Mouse (Mus musculus): ENCODE data around the gene Akr1cl. TPM values are rescaled to one million over a fixed set of nuclear protein-coding genes. Genes with fewer than 3 reads are reported as not detected.
"Not testable (repeated sequence)": the region's sequence is repeated elsewhere in the genome, so short reads cannot be mapped to it uniquely, and the experiment has no call there.

Akr1cl gene
- total and polyA plus RNA-seq, 2 experiments from 2014 or later: not detected

DNA sequence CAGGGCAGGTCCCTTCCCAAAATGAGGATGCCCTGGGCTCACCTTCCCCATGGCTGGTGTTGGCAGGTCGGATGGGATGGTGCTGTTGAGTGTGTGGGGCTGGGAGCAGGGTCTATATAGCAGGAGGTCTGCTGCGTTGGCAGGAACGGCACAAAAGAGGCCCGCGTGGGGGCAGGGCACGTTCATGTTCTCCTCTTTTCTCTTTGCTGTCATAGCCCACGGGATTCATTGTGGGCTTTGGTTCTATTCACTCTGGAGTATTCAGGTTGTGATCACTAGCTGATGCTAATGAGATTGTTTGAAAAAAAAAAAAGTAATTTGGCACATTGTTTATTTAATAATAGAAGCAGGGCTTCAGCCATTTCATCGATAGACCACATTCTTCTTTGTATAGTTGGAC is 30.8 kb upstream of the Akr1cl start, which contains the start of gene Crygd:
Crygd (minus strand) TSS at position 101 of the 400 bp plus-strand sequence.
- no peak for TF ChIP-seq CTCF (IDR thresholded peaks at IDR 0.05)

DNA sequence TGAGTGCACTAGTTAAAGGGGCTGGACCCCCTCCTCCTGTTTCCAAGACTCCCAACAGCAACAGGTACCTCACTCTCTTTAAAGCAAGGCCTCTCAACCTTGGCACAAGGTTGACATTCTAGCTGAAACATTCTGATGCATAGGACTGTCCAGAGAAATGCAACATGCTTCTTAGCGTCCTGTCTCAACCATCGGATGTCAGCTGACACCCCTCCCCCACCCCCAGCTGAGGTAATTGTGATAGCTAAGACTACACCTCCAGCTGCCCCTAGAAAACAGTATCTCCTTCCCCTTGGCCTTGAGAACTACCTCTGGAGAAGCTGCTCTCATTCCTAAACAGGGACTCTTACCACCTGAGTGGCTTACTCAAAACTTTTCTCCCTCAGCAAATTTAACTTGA is 19.6 kb upstream of the Akr1cl start:
- Histone ChIP-seq H3K4me1 (ENCODE audit: insufficient read depth, low read length) (no peaks in the 10 kb centered on the region), H3K27me3 (ENCODE audit: insufficient read depth, low read length) (no peaks in the 10 kb centered on the region), H3K9me3 (ENCODE audit: low read length) (no peaks in the 10 kb centered on the region), H3K9ac (replicated peaks; ENCODE audit: low read length, poor library complexity, severe bottlenecking) (no peak overlapping the region), H3K27ac (ENCODE audit: low read depth, low read length) (no peak overlapping the region), H3K4me2 (ENCODE audit: low read depth, low read length, poor library complexity, severe bottlenecking) (no peak overlapping the region), H3K36me3 (ENCODE audit: insufficient read depth, low read length) (no peaks in the 10 kb centered on the region), H3K4me3 (ENCODE audit: low read depth, low read length) (no peak overlapping the region)
- WGBS: 48% methylated on average over 2 of the region's 2 CpGs
- no peak for TF ChIP-seq CTCF (IDR thresholded peaks at IDR 0.05)
- DNase-seq (ENCODE audit: low spot score) (no peak), ATAC-seq (ENCODE audit: low FRiP score) (no peak)

More for the DNA sequence above, 30.8 kb upstream of the Akr1cl start, which contains the start of gene Crygd:
- Histone ChIP-seq H3K9ac (replicated peaks; ENCODE audit: low read length, poor library complexity, severe bottlenecking) (no peak within 1 kb of the TSS), H3K9me3 (ENCODE audit: low read length) (no peaks in the 10 kb centered on the region), H3K4me3 (ENCODE audit: low read depth, low read length) (no peak within 1 kb of the TSS), H3K4me2 (ENCODE audit: low read depth, low read length, poor library complexity, severe bottlenecking) (no peak within 1 kb of the TSS), H3K27ac (ENCODE audit: low read depth, low read length) (no peak within 1 kb of the TSS), H3K36me3 (ENCODE audit: insufficient read depth, low read length) (no peaks in the 10 kb centered on the region), H3K4me1 (ENCODE audit: insufficient read depth, low read length) (no peaks in the 10 kb centered on the region), H3K27me3 (ENCODE audit: insufficient read depth, low read length) (no peaks in the 10 kb centered on the region)
- 72% methylated on average over 8 of the region's 8 CpGs for WGBS
- DNase-seq (ENCODE audit: low spot score) (no peak), ATAC-seq (ENCODE audit: low FRiP score) (no peak)

DNA sequence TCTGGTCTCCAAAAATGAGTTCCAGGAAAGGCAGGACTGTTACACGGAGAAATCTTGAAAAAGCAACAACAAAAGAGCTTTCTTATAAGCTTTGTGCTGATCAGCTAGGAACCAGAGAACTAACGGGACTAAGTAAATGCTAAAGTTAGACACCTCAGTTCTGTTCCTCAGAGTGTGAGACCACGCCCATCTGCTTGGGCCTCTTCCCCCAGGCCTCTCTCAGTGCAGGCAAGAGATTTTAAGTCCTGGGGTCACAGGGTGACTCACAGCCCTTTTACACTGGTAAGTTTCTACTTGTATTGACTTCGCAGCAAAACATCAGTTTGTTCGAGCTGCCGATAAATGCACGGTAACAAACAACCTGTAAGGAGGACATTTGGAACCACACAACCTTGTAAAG is 19.1 kb upstream of the Akr1cl start:
- WGBS: 63% methylated on average over 7 of the region's 7 CpGs
- ATAC-seq (ENCODE audit: low FRiP score) (no peak), DNase-seq (ENCODE audit: low spot score) (no peak)
- no peaks in the 10 kb centered on the region for H3K9me3 ChIP-seq (ENCODE audit: low read length)
- no peak overlapping the region for H3K4me2 ChIP-seq (ENCODE audit: low read depth, low read length, poor library complexity, severe bottlenecking)
- no peak for TF ChIP-seq CTCF (IDR thresholded peaks at IDR 0.05)
- no peaks in the 10 kb centered on the region for H3K36me3 ChIP-seq (ENCODE audit: insufficient read depth, low read length)
- H3K9ac ChIP-seq (replicated peaks; ENCODE audit: low read length, poor library complexity, severe bottlenecking): no peak overlapping the region
- no peak overlapping the region for H3K27ac ChIP-seq (ENCODE audit: low read depth, low read length)
- no peaks in the 10 kb centered on the region for H3K4me1 ChIP-seq (ENCODE audit: insufficient read depth, low read length)
- no peaks in the 10 kb centered on the region for H3K27me3 ChIP-seq (ENCODE audit: insufficient read depth, low read length)
- no peak overlapping the region for H3K4me3 ChIP-seq (ENCODE audit: low read depth, low read length)

DNA sequence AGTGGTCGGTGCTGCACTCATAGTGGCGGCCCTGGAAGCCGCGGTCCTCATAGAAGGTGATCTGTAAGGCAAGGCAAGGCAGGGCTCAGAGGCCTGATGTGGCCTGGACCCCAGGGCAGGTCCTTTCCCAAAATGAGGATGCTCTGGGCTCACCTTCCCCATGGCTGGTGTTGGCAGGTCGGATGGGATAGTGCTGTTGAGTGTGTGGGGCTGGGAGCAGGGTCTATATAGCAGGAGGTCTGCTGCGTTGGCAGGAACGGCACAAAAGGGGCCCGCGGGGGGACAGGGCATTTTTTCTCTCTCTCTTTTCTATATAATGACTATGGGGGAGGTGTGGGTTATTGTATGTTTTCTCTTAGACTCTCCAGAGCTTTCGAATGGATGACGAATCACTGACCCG is 18.4 kb upstream of the Akr1cl start, which contains the start of gene Cryge:
Cryge (minus strand) TSS at position 198 of the 400 bp plus-strand sequence.
- H3K9ac ChIP-seq (replicated peaks; ENCODE audit: low read length, poor library complexity, severe bottlenecking); ATAC-seq (ENCODE audit: low FRiP score); H3K4me2 ChIP-seq (ENCODE audit: low read depth, low read length, poor library complexity, severe bottlenecking); H3K4me1 ChIP-seq (ENCODE audit: insufficient read depth, low read length); H3K4me3 ChIP-seq (ENCODE audit: low read depth, low read length); H3K9me3 ChIP-seq (ENCODE audit: low read length); DNase-seq (ENCODE audit: low spot score); H3K27ac ChIP-seq (ENCODE audit: low read depth, low read length); H3K36me3 ChIP-seq (ENCODE audit: insufficient read depth, low read length); H3K27me3 ChIP-seq (ENCODE audit: insufficient read depth, low read length): not testable (repeated sequence)
- WGBS: 58% methylated on average over 9 of the region's 12 CpGs

DNA sequence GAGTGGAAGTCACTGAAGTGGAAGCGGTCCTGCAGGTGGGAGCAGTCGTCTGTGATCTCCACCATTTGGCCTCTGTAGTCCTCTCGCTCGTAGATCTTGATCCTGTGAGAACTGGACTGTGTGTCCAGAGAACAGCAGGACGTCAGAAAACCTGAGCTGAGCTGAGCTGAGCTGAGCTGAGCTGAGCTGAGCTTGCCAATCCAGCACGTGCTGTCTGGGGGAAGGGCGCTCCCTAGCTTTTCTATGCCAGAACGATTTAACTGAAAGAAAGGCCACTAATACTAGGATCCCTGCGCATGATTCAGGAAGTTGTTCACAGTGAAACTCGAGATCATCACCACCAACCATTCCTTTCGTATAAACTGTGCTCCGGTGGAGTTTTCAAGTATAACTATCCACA is 16.2 kb upstream of the Akr1cl start:
- TF ChIP-seq CTCF (IDR thresholded peaks at IDR 0.05): no peak
- Histone ChIP-seq H3K4me1 (ENCODE audit: insufficient read depth, low read length) (no peaks in the 10 kb centered on the region), H3K4me3 (ENCODE audit: low read depth, low read length) (no peak overlapping the region), H3K27ac (ENCODE audit: low read depth, low read length) (no peak overlapping the region), H3K4me2 (ENCODE audit: low read depth, low read length, poor library complexity, severe bottlenecking) (no peak overlapping the region), H3K27me3 (ENCODE audit: insufficient read depth, low read length) (no peaks in the 10 kb centered on the region), H3K9me3 (ENCODE audit: low read length) (no peaks in the 10 kb centered on the region), H3K9ac (replicated peaks; ENCODE audit: low read length, poor library complexity, severe bottlenecking) (no peak overlapping the region), H3K36me3 (ENCODE audit: insufficient read depth, low read length) (no peaks in the 10 kb centered on the region)
- DNase-seq (ENCODE audit: low spot score) (peak; percentile 27), ATAC-seq (ENCODE audit: low FRiP score) (0 out of 2 replicates have a peak, but pooled peaks have one; percentile 38)
- 53% methylated on average over 12 of the region's 12 CpGs for WGBS

DNA sequence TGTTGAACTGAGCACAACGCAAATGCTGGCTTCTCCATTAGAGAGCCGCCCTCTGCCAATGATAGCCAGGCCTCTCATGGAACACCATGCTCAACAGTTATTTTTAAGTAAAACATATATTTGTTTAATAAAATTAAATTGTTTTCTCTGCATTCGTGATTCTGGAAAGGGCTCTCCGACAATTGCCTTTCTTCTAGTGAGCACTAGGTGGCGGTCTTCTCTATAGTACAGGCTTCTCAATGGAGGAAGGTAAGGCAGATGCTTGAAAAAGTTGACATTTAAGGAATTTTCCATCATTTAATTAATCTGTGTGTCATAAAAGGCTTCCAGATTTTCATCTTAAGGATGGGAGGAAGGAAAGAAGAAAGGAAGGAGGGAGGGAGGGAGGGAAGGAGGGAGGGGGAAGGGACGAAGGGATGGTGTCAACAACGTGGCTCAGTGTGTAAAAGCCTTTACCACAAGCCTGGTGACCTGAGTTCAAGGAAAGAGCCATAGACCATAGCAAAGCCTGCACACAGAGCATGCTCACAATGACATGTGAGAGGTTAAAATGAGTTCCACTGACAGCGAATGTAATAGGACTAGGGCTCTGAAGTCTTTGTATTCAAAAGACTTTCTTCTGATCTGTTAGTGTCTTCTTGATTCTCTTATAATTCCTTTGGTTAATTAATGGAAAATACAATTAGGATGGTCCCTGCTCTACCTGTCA is 14.0 kb upstream of the Akr1cl start:
- H3K4me1 ChIP-seq (ENCODE audit: insufficient read depth, low read length): no peaks in the 10 kb centered on the region
- ATAC-seq (ENCODE audit: low FRiP score) (no peak), DNase-seq (ENCODE audit: low spot score) (peak; percentile 52)
- H3K9me3 ChIP-seq (ENCODE audit: low read length): no peaks in the 10 kb centered on the region
- H3K27me3 ChIP-seq (ENCODE audit: insufficient read depth, low read length): no peaks in the 10 kb centered on the region
- H3K4me2 ChIP-seq (ENCODE audit: low read depth, low read length, poor library complexity, severe bottlenecking): no peak overlapping the region
- H3K36me3 ChIP-seq (ENCODE audit: insufficient read depth, low read length): no peaks in the 10 kb centered on the region
- no peak overlapping the region for H3K9ac ChIP-seq (replicated peaks; ENCODE audit: low read length, poor library complexity, severe bottlenecking)
- no peak overlapping the region for H3K27ac ChIP-seq (ENCODE audit: low read depth, low read length)
- TF ChIP-seq CTCF (IDR thresholded peaks at IDR 0.05): peak; percentile 79
- 41% methylated on average over 8 of the region's 8 CpGs for WGBS
- H3K4me3 ChIP-seq (ENCODE audit: low read depth, low read length): no peak overlapping the region
